In the genomic region with DNA sequence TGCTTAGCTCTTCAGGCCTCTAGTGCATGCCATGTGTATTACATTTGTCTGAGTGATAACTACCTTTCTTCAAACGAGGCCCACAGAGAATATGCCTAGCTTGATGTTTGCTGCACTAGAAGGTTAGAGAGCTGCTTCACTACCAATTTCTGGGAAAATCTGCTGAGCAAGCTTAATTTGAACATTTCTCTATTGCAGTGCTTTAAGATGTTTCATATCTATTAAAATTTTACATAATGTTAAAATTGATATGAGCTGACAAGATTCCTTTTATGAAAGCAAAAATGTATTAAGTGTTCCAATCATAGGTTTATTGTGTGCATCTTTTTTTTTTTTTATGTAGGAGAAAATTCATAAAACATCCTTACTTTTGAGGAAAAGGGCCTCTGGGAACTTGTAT, we compare ENCODE assay signal across 25 mouse cellular contexts.
DNase-seq lines count a peak whose midpoint lies in the region; ATAC-seq and TF ChIP-seq lines count a peak whose summit lies in the region.
"Had no signal": no experiment of that assay in that cellular context is flagged by ENCODE, and none has a peak within 500 bp of the region (broad histone marks: within the 10 kb centered on the region; RNA-seq: fewer than 3 reads in every experiment).

No protein-coding gene starts in this region.

- no peak for TF ChIP-seq POLR2A in brain, embryonic 14.5 days (IDR thresholded peaks at IDR 0.05; ENCODE audit: borderline replicate concordance, extremely low read depth, insufficient read depth, insufficient read length, poor library complexity, severe bottlenecking)

- no peak for TF ChIP-seq CTCF in brain, embryonic 14.5 days (IDR thresholded peaks at IDR 0.05; ENCODE audit: borderline replicate concordance, extremely low read depth, insufficient read depth, insufficient read length)

- no peaks in the 10 kb centered on the region for H3K27me3 ChIP-seq in midbrain, embryonic 11.5 days (ENCODE audit: control insufficient read depth, insufficient read depth, low read length)
- no peaks in the 10 kb centered on the region for H3K27me3 ChIP-seq in midbrain, embryonic 13.5 days
- H3K27me3 ChIP-seq: CH12.LX, Patski had no signal

- H3K9me3 ChIP-seq in midbrain, embryonic 11.5 days (ENCODE audit: control insufficient read depth, low read length): no peaks in the 10 kb centered on the region
- no peaks in the 10 kb centered on the region for H3K9me3 ChIP-seq in midbrain, embryonic 13.5 days
- no peaks in the 10 kb centered on the region for H3K9me3 ChIP-seq in ES-E14 (ENCODE audit: control insufficient read depth, insufficient read depth, low read depth, low read length)

- H3K36me3 ChIP-seq in midbrain, embryonic 11.5 days (ENCODE audit: control insufficient read depth, insufficient read depth, low read length): no peaks in the 10 kb centered on the region
- no peaks in the 10 kb centered on the region for H3K36me3 ChIP-seq in midbrain, embryonic 13.5 days
- no peaks in the 10 kb centered on the region for H3K36me3 ChIP-seq in ES-E14 (ENCODE audit: control insufficient read depth, insufficient read depth, low read length, poor library complexity, severe bottlenecking)
- H3K36me3 ChIP-seq: G1E had no signal

- 79% methylated on average over 1 of the region's 1 CpGs for WGBS in midbrain, embryonic 11.5 days
- WGBS in midbrain, embryonic 13.5 days: 75% methylated on average over 1 of the region's 1 CpGs

- ATAC-seq in midbrain, embryonic 11.5 days (ENCODE audit: low FRiP score): no peak
- ATAC-seq in midbrain, embryonic 13.5 days: no peak
- ATAC-seq: activated CD4-positive, CD25-positive, alpha-beta regulatory T cell, adult 4 months; CD4-positive, CD25-positive, alpha-beta regulatory T cell, adult 4 months; Patski had no signal

- no peak overlapping the region for H3K4me2 ChIP-seq in midbrain, embryonic 11.5 days
- no peak overlapping the region for H3K4me2 ChIP-seq in midbrain, embryonic 13.5 days (replicated peaks)

- H3K9ac ChIP-seq in midbrain, embryonic 11.5 days (ENCODE audit: low read length): no peak overlapping the region
- no peak overlapping the region for H3K9ac ChIP-seq in midbrain, embryonic 13.5 days (replicated peaks)
- no peak overlapping the region for H3K9ac ChIP-seq in ES-E14 (ENCODE audit: insufficient read depth, low read depth, low read length, poor library complexity, severe bottlenecking)

- H3K4me3 ChIP-seq in midbrain, embryonic 11.5 days (ENCODE audit: low read depth, low read length): no peak overlapping the region
- no peak overlapping the region for H3K4me3 ChIP-seq in midbrain, embryonic 13.5 days (replicated peaks)
- H3K4me3 ChIP-seq in ES-E14 (ENCODE audit: insufficient read depth in 1 of 2, low read depth in 1 of 2, low read length in 2 of 2, poor library complexity in 1 of 2, severe bottlenecking in 1 of 2): no peak overlapping the region

- H3K27ac ChIP-seq in midbrain, embryonic 11.5 days (ENCODE audit: low read depth, low read length): no peak overlapping the region
- no peak overlapping the region for H3K27ac ChIP-seq in midbrain, embryonic 13.5 days
- H3K27ac ChIP-seq in ES-E14 (ENCODE audit: insufficient read depth, low read depth, low read length, poor library complexity, severe bottlenecking): no peak overlapping the region

- in situ Hi-C loops in ES-E14 (cut with MboI; ENCODE audit: low sequenced_read_pairs in 2 of 2, unreplicated experiment in 2 of 2): no loop called here

- peak; percentile 62 for DNase-seq in midbrain, embryonic 11.5 days (ENCODE audit: low spot score, missing footprints)
- no peak for DNase-seq in ES-E14 (ENCODE audit: low read depth, low spot score)
- peak; percentile 5 for DNase-seq in R1 (ENCODE audit: low read depth, low spot score)
- peak; percentile 12 for DNase-seq in brain, embryonic 14.5 days (ENCODE audit: low read depth)
- DNase-seq in thymus, postnatal 25 days: no peak
- DNase-seq in spleen, postnatal 14 days (ENCODE audit: low spot score in 2 of 2): no peak
- DNase-seq in heart, adult 18-20 months: no peak
- DNase-seq: adrenal gland, adult 2 months; adrenal gland, adult 8-10 months; adrenal gland, postnatal 10 days; adrenal gland, postnatal 14 days; adrenal gland, postnatal 25 days; adrenal gland, postnatal 36 days; B cell, adult 2 months; cerebellum, adult 11 months; cerebellum, adult 11-12 months; cerebellum, adult 18-20 months; cerebellum, adult 2 months; cerebellum, adult 8-10 months had no signal

- no peaks in the 10 kb centered on the region for H3K4me1 ChIP-seq in midbrain, embryonic 11.5 days (ENCODE audit: control insufficient read depth, insufficient read depth, low read length)
- H3K4me1 ChIP-seq in midbrain, embryonic 13.5 days (replicated peaks): no peaks in the 10 kb centered on the region
- H3K4me1 ChIP-seq in ES-E14 (ENCODE audit: control insufficient read depth in 2 of 2, insufficient read depth in 2 of 2, low read length in 2 of 2, poor library complexity in 1 of 2): no peaks in the 10 kb centered on the region

TF ChIP-seq in ES-E14, 5 proteins besides CTCF, POLR2A, EP300 and RAD21:
- TF ChIP-seq MAFK (IDR thresholded peaks at IDR 0.05; ENCODE audit: insufficient read depth, low read depth, low read length) (peak; percentile 68), CHD2 (IDR thresholded peaks at IDR 0.05; ENCODE audit: low read depth, low read length) (no peak)

Comparison
In these comparisons a context has a peak if more than half of its experiments do, and no peak if none do; other contexts are left out.
1. DNase-seq: peak in midbrain, embryonic 11.5 days (single experiment), R1 (single experiment) and brain, embryonic 14.5 days (single experiment); none in ES-E14 (single experiment), thymus, postnatal 25 days (single experiment), spleen, postnatal 14 days (0 of 2) and heart, adult 18-20 months (0 of 2).